Comparison of ENCODE assay signal across 16 mouse cellular contexts in genomic region chr15:90568050-90568449, GRCm38 (mm10).
DNase-seq lines count a peak whose midpoint lies in the region.
"Had no signal": no experiment of that assay in that cellular context is flagged by ENCODE, and none has a peak within 500 bp of the region (broad histone marks: within the 10 kb centered on the region; RNA-seq: fewer than 3 reads in every experiment).

No protein-coding gene starts in this region.

- DNase-seq in 3134 (ENCODE audit: extremely low read depth, insufficient read length, low spot score) (peak; percentile 12), 3T3-L1 (ENCODE audit: low read depth, low spot score) (peak; percentile 48)
- DNase-seq in Muller cell, postnatal 12 days (ENCODE audit: inconsistent ontology term): peak; percentile 7
- DNase-seq in brain, adult 2 months (ENCODE audit: low read depth, low spot score): peak; percentile 61
- DNase-seq in cerebellum, postnatal 10 days: no peak
- DNase-seq in lung, postnatal 25 days (ENCODE audit: low spot score): no peak
- no peak for DNase-seq in layer of hippocampus, adult 9-11 months
- no peak for DNase-seq in layer of hippocampus, adult 9-10 months (ENCODE audit: low spot score)
- DNase-seq: adrenal gland, adult 8-10 months; adrenal gland, postnatal 14 days; adrenal gland, postnatal 36 days; cerebellum, adult 11 months; cerebellum, adult 18-20 months; cerebellum, adult 8-10 months; cerebellum, adult 9-11 months; cerebellum, postnatal 25 days had no signal

Comparison
In these comparisons a context has a peak if more than half of its experiments do, and no peak if none do; other contexts are left out.
1. DNase-seq: peak in 3134 (single experiment), 3T3-L1 (single experiment), Muller cell, postnatal 12 days (single experiment) and brain, adult 2 months (single experiment); none in cerebellum, postnatal 10 days (0 of 2), lung, postnatal 25 days (single experiment), layer of hippocampus, adult 9-11 months (single experiment) and layer of hippocampus, adult 9-10 months (single experiment).